Mouse (Mus musculus): ENCODE results near the gene H1fx. TPM values are rescaled to one million over a fixed set of nuclear protein-coding genes. Genes with fewer than 3 reads are reported as not detected.
"Not testable (repeated sequence)": the region's sequence is repeated elsewhere in the genome, so short reads cannot be mapped to it uniquely, and the experiment has no call there.

Gene H1fx
- polyA plus RNA-seq, 1 experiment = 5.0 TPM

- DNase-seq (ENCODE audit: low read depth, low spot score) = no peak
- WGBS = 52% methylated on average over 4 of the region's 4 CpGs
These were observed 9.8 kb upstream of the H1fx start for GRCm38 (mm10) chr6:87991216-87991615.

GRCm38 (mm10) chr6:87982506-87982905 is 1.1 kb upstream of the H1fx start:
- 65% methylated on average over 9 of the region's 9 CpGs for WGBS
- DNase-seq (ENCODE audit: low read depth, low spot score) = no peak

- WGBS = under 1% methylated on average over 56 of the region's 56 CpGs
- no peak for DNase-seq (ENCODE audit: low read depth, low spot score)
These were observed 379 bp downstream of the H1fx start for GRCm38 (mm10) chr6:87981030-87981485.

GRCm38 (mm10) chr6:87980374-87981029 is 935 bp downstream of the H1fx start:
- DNase-seq (ENCODE audit: low read depth, low spot score) = no peak
- WGBS = under 1% methylated on average over 66 of the region's 66 CpGs

GRCm38 (mm10) chr6:87979728-87980127 is 1.7 kb downstream of the H1fx start:
- 80% methylated on average over 3 of the region's 3 CpGs for WGBS
- DNase-seq (ENCODE audit: low read depth, low spot score) = no peak

GRCm38 (mm10) chr6:87970041-87970440 is 11.4 kb downstream of the H1fx start:
- no peak for DNase-seq (ENCODE audit: low read depth, low spot score)
- WGBS = 33% methylated on average over 2 of the region's 2 CpGs

- DNase-seq (ENCODE audit: low read depth, low spot score) = not testable (repeated sequence)
- WGBS = 49% methylated on average over 4 of the region's 4 CpGs
These were observed 19.0 kb downstream of the H1fx start for GRCm38 (mm10) chr6:87962457-87962856.

- no peak for DNase-seq (ENCODE audit: low read depth, low spot score)
- WGBS = 74% methylated on average over 7 of the region's 7 CpGs
These were observed 39.3 kb downstream of the H1fx start for GRCm38 (mm10) chr6:87942179-87942578.

GRCm38 (mm10) chr6:87938941-87939340 is 42.5 kb downstream of the H1fx start:
- DNase-seq (ENCODE audit: low read depth, low spot score) = no peak
- 90% methylated on average over 3 of the region's 3 CpGs for WGBS

- WGBS = 59% methylated on average over 19 of the region's 19 CpGs
These were observed 44.2 kb downstream of the H1fx start for GRCm38 (mm10) chr6:87937178-87937788.

GRCm38 (mm10) chr6:87935037-87935436 is 46.4 kb downstream of the H1fx start:
- 83% methylated on average over 5 of the region's 5 CpGs for WGBS
- no peak for DNase-seq (ENCODE audit: low read depth, low spot score)

More at GRCm38 (mm10) chr6:87937178-87937788, 44.2 kb downstream of the H1fx start:
- no peak for DNase-seq (ENCODE audit: low read depth, low spot score)

Other genes with a start within 250 kb of the H1fx start
- 0.75 and 0.88 TPM in 2 replicates for gene Gp9, start 203.6 kb downstream of the H1fx start, polyA plus RNA-seq (2012; rRNA removed)
- 48.8 and 74.9 TPM in 2 replicates for gene Rab43, start 169.5 kb downstream of the H1fx start, polyA plus RNA-seq (2012; rRNA removed)
- 0.16 and 1.2 TPM in 2 replicates for gene Gm45140, start 145.8 kb downstream of the H1fx start, polyA plus RNA-seq (2012; rRNA removed)
- gene Isy1, start 142.8 kb downstream of the H1fx start, polyA plus RNA-seq (2012; rRNA removed) = 12.4 and 17.4 TPM in 2 replicates
- gene Cnbp, start 130.5 kb downstream of the H1fx start, polyA plus RNA-seq (2012; rRNA removed) = 177 and 180 TPM in 2 replicates
- 68.1 and 77.5 TPM in 2 replicates for gene Copg1, start 93.8 kb downstream of the H1fx start, polyA plus RNA-seq (2012; rRNA removed)
- gene Hmces, start 67.7 kb downstream of the H1fx start, polyA plus RNA-seq (2012; rRNA removed) = 19.4 and 20.3 TPM in 2 replicates
- 144 and 174 TPM in 2 replicates for gene Rab7, start 63.6 kb upstream of the H1fx start, polyA plus RNA-seq (2012; rRNA removed)
- 282 and 305 TPM in 2 replicates for gene Rpn1, start 102.8 kb upstream of the H1fx start, polyA plus RNA-seq (2012; rRNA removed)
- gene Gata2, start 212.3 kb upstream of the H1fx start, polyA plus RNA-seq (2012; rRNA removed) = 1.7 and 2.6 TPM in 2 replicates
- not detected in 2 replicates for gene Dnajb8, start 240.6 kb upstream of the H1fx start, polyA plus RNA-seq (2012; rRNA removed)

Measured in large intestine, adult 2 months (tissue).